Mouse (Mus musculus) retina, embryonic 14.5 days (tissue): ENCODE measurements around the gene Clip2.
"Not testable (repeated sequence)": the region's sequence is repeated elsewhere in the genome, so short reads cannot be mapped to it uniquely, and the experiment has no call there.

ENCODE experiments used
- DNase-seq: peaks from one replicate; pipeline ENCODE4 v3.0.0-alpha.2; 2015; ENCODE audit warnings: low spot score

The Clip2 gene

DNA sequence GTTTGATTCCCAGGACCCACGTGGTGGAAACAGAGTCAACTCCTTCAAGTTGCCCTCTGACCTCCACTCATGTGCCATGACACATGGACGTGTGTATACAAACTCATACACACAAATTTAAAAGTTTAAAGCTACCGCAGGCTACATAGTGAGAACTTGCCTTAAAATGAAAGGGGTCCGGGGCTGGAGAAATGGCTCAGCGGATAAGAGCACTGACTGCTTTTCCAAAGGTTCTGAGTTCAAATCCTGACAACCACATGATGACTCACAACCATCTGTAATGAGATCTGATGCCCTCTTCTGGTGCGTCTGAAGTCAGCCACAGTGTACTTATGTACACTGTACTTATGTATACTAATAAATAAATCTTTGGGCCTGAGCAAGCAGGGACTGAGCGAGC lies 93.1 kb downstream of the Clip2 start:
- no peak for DNase-seq

DNA sequence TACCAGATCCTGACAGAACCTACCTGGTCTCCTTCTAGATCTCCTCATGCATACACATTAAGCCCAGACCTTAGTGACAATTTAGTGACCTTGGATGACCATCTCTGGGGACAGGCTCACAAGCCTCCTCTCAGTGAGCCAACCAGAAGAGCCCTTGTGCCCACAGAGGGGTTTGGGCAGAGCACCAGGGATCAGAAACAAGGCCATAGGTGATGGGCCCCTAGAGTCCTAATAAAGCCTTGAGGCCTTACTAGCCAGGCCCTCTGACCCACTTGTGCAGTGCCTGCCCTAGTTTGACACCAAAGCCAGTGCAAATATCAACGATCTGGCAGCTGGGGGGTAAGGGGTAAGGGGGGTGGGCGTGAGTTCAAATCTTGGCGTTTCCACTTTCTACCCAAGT lies 93.8 kb downstream of the Clip2 start:
- no peak for DNase-seq

DNA sequence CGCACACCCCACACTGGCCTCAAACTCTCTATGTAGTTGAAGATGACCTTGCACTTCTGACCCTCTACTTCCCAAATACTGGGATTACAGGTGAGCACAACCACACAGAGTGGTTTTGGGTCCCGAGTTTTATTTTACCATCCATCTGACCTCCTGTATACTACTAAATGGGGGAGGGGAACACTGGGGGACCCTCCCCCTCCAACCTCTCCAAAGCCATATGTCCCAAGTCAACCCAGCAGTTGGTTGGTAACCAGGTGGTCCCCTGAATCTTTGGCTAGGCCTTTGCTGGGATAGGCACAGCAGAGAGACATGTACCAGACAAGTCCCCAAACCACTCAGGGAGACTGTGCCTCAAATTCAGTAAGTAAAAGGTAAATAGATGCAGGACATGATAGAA lies 94.9 kb downstream of the Clip2 start:
- DNase-seq: no peak

DNA sequence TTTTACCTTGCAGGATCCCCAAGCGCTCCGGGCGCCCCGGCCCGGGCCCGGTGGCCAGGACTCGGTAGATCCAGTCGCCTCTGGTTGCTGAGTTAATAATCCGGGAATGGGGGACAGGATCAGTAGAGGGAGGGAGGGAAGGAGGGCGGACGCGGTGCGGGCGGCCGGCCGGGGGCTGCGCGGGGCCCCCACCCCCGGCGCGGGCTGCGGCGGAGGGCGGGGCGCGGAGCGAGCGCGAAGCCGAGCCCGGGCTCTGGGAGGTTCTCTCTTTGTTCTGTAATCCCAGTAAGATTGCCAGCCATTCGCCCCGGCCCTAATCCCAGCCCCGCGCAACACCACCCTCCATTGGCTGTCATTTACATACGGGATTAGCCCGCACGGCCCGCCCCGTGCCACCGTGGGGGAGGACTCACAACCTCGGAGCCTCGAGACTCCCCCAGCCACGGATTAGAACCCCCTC lies 95.7 kb downstream of the Clip2 start, which contains the start of gene Gtf2ird1:
TSS of gene Gtf2ird1 (minus strand) at position 214 of the 460 bp plus-strand sequence.
- peak; percentile 79 for DNase-seq

DNA sequence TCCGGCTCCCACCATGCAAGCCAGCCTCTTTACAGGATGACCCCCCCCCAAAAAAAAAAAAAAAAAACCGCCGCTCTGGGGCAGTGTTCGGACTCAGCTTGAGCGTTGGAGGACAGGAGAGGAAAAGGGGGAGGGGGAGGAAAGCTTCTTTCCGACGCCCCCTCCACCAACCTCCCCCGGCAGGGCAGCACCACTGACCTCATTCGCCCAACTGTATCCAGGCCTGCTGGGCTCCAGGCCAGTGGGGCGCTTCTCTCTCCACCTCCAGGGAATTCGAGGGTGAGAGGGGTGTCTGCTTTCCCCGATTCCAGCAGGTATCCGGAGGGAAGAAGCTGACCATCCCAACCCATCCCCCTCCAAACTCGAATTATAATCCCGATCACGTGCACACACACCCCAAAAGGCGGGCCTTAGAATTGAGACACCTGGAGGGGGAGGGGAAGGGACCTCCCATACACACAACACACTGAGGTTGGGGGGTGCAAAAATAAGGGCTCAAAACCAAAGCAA lies 96.3 kb downstream of the Clip2 start:
- peak; percentile 75 for DNase-seq

DNA sequence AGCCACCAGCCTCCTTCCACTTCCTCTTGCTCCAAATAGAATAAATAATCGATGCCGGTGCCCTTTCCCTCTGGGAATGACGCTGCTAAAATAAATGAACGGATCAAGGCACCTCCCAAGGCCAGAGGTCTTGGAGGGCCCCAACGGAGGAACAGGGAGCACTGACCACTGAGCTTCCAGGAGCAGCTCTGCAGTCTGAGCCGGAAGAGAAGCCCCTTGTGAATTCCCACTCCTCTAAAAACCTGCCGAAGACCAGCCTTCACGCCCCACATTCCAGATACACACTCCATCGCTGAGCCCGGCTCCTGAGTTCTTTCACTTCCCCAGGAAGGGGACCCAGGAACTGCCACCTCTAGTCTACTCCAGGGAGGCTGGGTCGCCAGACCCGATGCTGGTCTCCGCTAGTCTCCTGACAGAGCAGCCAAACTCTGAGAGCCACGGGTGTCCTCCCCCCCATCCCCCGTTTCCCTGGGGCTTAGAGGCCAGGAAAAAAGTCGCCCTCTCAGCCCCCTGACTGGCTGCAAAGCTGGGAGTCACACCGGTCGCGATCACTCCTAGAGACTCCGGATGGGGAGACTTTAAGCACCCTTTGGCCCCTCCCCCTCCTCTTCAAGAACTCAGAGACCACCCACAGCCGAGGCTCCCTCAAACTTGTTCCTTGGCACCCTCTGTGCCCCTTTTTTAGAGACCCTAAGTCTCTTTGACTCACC lies 96.9 kb downstream of the Clip2 start:
- DNase-seq: peak; percentile 72

DNA sequence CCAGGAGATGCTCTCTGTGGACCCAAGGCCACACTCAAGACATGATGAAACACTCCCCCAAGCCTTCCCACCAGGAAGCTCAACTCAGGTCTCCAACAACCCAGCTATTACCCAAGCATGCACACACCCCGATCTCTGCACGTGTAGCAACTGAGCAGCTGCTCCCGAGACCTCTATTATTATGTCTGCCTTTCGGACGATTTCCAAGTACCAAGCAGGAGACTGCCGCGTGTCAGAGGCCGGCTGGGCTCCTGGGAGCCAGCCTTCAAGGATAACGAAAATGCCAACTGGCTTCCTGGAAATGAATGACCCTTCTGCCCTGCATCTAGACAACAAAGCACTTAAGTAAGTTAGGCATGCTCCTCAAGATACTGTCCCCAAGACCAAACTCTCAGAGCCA lies 97.8 kb downstream of the Clip2 start:
- DNase-seq: no peak

DNA sequence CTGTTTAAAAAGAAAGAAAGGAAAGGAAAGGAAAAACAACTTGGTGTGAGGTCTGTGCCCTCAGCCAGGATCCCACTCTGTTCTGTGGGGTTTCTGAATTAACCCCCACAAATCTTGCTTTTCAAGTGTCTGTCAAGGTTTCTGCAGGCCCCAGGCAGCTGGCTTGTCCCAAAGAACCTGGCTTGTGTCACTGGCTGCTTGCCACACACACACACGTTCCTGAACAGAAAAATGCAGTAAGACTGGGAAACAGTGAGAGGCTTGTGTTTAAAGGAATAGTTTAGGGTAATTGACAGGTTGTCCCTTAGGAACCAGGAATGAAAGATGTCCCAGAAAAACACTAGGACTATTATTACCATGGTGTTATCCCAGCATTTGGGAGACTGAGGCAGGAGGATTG lies 98.7 kb downstream of the Clip2 start:
- no peak for DNase-seq

DNA sequence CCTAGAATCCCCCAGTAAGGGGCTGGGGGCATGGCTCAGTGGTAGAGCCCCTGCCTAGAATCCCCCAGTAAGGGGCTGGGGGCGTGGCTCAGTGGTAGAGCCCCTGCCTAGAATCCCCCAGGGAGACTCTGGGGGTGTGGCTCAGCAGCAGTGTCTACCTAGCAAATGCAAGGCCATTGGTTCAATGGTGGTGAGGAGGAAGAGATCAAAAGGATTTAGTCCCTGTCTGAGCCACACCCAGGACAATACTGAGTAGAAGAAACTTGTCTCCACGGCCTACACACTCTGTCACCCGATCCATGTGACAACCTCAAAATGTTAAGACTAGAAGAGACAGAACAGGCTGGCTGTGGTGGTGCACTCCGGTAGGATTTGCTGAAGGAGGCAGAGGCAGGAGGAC lies 105.5 kb downstream of the Clip2 start:
- DNase-seq: not testable (repeated sequence)

DNA sequence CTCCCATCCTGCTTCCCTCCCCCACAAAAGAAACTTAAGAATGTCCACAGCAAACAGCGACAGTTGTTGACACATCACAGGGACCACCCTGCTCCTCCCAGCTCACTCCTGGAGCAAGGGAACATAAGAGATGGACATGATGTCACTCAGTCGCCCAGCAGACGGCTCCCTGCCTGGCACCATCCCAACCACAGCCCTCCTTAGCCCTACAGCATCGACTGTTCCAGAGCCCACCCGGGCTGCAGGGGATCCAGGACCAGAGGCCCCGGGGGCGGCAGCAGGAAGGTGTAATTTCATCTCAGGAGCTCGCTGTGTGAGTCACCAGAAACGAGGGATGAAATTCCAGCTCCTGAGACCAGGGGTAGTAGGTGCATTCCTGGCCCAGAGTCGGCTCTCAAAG lies 106.3 kb downstream of the Clip2 start:
- DNase-seq: no peak

DNA sequence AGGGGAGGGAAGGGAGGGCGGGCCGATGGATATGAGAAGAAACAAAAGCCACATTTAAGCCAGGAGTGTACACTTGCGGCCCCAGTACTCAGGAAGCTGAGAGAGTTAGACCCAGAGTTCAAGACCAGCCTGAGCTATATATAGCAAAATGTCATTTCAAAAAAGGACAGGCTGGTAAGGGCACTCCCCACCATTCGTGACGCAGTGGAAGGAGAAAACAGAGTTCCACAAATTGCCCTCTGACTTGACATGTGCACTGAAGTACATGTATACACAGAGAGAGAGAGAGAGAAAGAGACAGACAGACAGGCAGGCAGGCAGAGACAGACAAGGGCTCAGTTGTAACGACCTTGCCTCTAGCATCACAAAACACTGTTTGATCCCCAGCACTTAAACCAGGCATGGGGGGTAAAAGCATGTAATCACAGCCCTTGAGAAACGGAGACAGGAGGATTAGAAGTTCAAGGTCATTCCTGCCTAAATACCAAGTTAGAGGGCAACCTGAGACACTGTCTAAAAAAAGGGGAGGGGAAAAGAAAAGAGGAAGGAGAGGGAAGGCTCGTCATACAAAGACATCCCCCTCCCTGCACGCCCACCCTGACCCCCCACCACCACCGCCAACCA lies 106.9 kb downstream of the Clip2 start:
- DNase-seq: no peak

DNA sequence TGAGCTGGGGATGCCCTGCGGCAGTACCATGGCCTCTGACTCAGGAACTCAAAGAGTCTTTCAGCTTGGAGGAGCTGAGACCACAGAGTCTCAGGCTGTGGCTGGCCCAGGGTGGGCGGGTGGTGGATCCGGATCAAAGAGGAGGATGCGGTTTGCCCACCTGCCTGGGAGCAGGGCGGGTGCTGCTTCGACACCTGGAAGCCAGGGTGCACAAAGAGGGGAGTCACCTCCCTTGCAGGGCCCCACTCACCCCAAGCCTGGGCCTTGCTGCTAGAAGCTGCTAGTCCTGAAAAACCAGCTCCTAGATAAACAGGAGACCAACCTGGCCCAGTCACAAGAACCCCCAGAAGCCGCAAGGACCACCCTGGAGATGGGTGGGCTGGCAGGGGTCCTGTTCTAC lies 107.8 kb downstream of the Clip2 start:
- DNase-seq: no peak

DNA sequence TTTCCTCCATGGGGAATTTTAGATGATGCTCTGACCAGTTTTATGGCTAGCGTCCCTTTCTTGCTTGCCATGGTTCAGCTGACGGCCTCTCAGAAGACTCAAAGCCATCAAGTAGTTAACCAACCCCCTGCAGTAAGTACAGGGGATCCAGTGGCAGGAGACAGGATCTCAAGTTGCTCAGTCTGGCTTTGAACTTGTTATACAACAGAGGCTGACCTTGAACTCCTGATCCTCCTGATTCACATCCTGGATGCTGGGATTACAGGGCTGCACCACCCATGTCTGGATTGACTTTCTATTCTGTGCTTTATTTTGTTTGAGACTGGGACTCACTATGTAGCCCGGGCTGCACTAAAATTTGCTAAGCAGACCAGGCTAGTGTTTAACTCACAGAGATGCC lies 110.2 kb downstream of the Clip2 start:
- DNase-seq: no peak

DNA sequence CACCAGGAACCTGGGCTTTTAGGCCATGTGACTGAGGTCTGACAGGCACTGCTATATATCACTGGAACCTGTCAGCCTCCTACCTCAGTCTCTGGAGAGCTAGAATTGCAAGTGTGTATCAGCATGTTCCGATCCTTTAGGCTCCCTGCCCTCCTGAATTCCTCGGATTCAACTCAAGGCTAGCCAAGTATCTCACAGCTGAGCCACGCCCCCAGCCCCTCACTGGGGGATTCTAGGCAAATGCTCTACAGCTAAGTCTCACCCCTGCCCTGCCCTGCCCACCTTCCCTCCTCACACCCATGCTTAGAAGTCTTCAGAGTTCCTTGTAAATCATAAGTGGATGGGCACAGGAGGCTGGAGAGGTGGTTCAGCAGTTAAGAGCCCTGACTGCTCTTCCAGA lies 111.1 kb downstream of the Clip2 start:
- no peak for DNase-seq

DNA sequence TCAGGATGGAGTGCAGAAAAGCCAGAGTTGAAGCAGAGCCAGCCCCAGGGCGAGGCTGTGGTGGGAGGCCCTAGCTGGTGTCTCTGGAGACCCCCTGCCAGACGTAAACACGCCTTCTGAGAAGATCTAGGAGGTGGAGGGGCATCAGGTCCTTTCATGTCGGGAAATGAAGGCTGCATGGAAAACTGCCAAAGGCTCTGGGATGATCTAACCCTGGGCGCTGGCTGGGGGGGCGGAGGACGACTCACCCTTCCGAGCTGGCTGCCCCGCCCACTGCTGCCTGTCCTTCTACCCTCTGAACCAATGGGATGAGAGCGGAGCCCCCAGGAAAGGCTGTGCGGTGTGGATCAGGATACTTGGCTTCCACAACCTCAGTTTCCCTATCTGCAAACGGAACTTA lies 112.1 kb downstream of the Clip2 start:
- DNase-seq: no peak

DNA sequence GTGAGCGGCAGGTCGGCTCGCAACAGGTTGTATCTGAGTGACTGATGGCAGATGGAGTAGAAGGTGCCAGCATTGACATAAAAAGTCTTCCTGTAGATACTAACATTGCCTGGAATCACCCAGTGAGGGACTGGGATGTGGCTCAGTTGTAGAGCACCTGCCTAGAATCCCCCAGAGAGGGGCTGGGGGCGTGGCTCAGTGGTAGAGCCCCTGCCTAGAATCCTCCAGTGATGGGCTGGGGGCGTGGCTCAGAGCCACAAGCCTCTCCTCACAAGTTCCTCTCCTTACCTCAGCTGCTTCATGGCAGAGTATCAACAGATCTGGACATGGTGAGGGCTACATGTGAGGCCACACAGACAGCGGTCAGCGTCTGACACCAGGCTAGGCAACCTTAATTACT lies 112.8 kb downstream of the Clip2 start:
- DNase-seq: no peak
